Mouse (Mus musculus): Measurements from ENCODE around the gene Adgrb3. TPM values are rescaled to one million over a fixed set of nuclear protein-coding genes. Genes with fewer than 3 reads are reported as not detected.

Gene Adgrb3
- polyA plus RNA-seq, 1 experiment from 2014 or later: 40.0 TPM

- no peak for DNase-seq (ENCODE audit: low spot score)
- 66% methylated on average over 5 of the region's 5 CpGs for WGBS
- H3K4me3 ChIP-seq (ENCODE audit: low read depth, low read length): no peak overlapping the region
- no peaks in the 10 kb centered on the region for H3K27me3 ChIP-seq (replicated peaks; ENCODE audit: control insufficient read depth, insufficient read depth, low read length)
- no peak for ATAC-seq
- H3K27ac ChIP-seq (ENCODE audit: low read depth, low read length): no peak overlapping the region
- H3K36me3 ChIP-seq (ENCODE audit: control insufficient read depth, insufficient read depth, low read length): no peaks in the 10 kb centered on the region; the same call in 1 of the 2 replicates
- H3K9ac ChIP-seq (ENCODE audit: low read length): no peak overlapping the region
- H3K9me3 ChIP-seq (replicated peaks; ENCODE audit: control insufficient read depth, low read length): no peaks in the 10 kb centered on the region
- no peaks in the 10 kb centered on the region for H3K4me1 ChIP-seq (ENCODE audit: control insufficient read depth, insufficient read depth, low read length)
- no peak overlapping the region for H3K4me2 ChIP-seq (ENCODE audit: low read length)
These were observed 753.6 kb downstream of the Adgrb3 start for GRCm38 (mm10) chr1:25075952-25076351.

GRCm38 (mm10) chr1:25063964-25064363 is 765.5 kb downstream of the Adgrb3 start:
- Histone ChIP-seq H3K4me1 (ENCODE audit: control insufficient read depth, insufficient read depth, low read length) (no peaks in the 10 kb centered on the region), H3K36me3 (ENCODE audit: control insufficient read depth, insufficient read depth, low read length) (0 out of 2 replicates have a peak, but pooled peaks cover 5% of the 10 kb centered on the region), H3K9me3 (replicated peaks; ENCODE audit: control insufficient read depth, low read length) (no peaks in the 10 kb centered on the region), H3K9ac (ENCODE audit: low read length) (no peak overlapping the region), H3K4me3 (ENCODE audit: low read depth, low read length) (no peak overlapping the region), H3K27ac (ENCODE audit: low read depth, low read length) (no peak overlapping the region), H3K27me3 (replicated peaks; ENCODE audit: control insufficient read depth, insufficient read depth, low read length) (no peaks in the 10 kb centered on the region), H3K4me2 (ENCODE audit: low read length) (no peak overlapping the region)
- DNase-seq (ENCODE audit: low spot score): no peak
- no peak for ATAC-seq
- whole genome bisulfite sequencing: 38% methylated on average over 6 of the region's 6 CpGs

GRCm38 (mm10) chr1:25060935-25061334 is 768.6 kb downstream of the Adgrb3 start:
- Histone ChIP-seq H3K36me3 (ENCODE audit: control insufficient read depth, insufficient read depth, low read length) (no peaks in the 10 kb centered on the region), H3K27me3 (replicated peaks; ENCODE audit: control insufficient read depth, insufficient read depth, low read length) (no peaks in the 10 kb centered on the region), H3K4me1 (ENCODE audit: control insufficient read depth, insufficient read depth, low read length) (peaks cover 2% of the 10 kb centered on the region; the same call in 1 of the 2 replicates), H3K9me3 (replicated peaks; ENCODE audit: control insufficient read depth, low read length) (no peaks in the 10 kb centered on the region), H3K4me2 (ENCODE audit: low read length) (no peak overlapping the region), H3K9ac (ENCODE audit: low read length) (no peak overlapping the region), H3K27ac (ENCODE audit: low read depth, low read length) (no peak overlapping the region), H3K4me3 (ENCODE audit: low read depth, low read length) (no peak overlapping the region)
- WGBS: 83% methylated on average over 3 of the region's 3 CpGs
- no peak for DNase-seq (ENCODE audit: low spot score)
- no peak for ATAC-seq

GRCm38 (mm10) chr1:25060191-25060590 is 769.3 kb downstream of the Adgrb3 start:
- peak; percentile 32; the same call in 1 of the 2 replicates for ATAC-seq
- Histone ChIP-seq H3K27ac (ENCODE audit: low read depth, low read length) (no peak overlapping the region), H3K4me2 (ENCODE audit: low read length) (no peak overlapping the region), H3K36me3 (ENCODE audit: control insufficient read depth, insufficient read depth, low read length) (no peaks in the 10 kb centered on the region), H3K27me3 (replicated peaks; ENCODE audit: control insufficient read depth, insufficient read depth, low read length) (no peaks in the 10 kb centered on the region), H3K4me3 (ENCODE audit: low read depth, low read length) (no peak overlapping the region), H3K4me1 (ENCODE audit: control insufficient read depth, insufficient read depth, low read length) (peaks cover 2% of the 10 kb centered on the region; the same call in 1 of the 2 replicates), H3K9ac (ENCODE audit: low read length) (no peak overlapping the region), H3K9me3 (replicated peaks; ENCODE audit: control insufficient read depth, low read length) (no peaks in the 10 kb centered on the region)
- 91% methylated on average over 6 of the region's 6 CpGs for WGBS
- DNase-seq (ENCODE audit: low spot score): peak; percentile 34

GRCm38 (mm10) chr1:25057656-25058055 is 771.9 kb downstream of the Adgrb3 start:
- Histone ChIP-seq H3K27ac (ENCODE audit: low read depth, low read length) (no peak overlapping the region), H3K4me3 (ENCODE audit: low read depth, low read length) (no peak overlapping the region), H3K4me1 (ENCODE audit: control insufficient read depth, insufficient read depth, low read length) (peaks cover 2% of the 10 kb centered on the region; the same call in 1 of the 2 replicates), H3K4me2 (ENCODE audit: low read length) (no peak overlapping the region), H3K9ac (ENCODE audit: low read length) (no peak overlapping the region), H3K27me3 (replicated peaks; ENCODE audit: control insufficient read depth, insufficient read depth, low read length) (no peaks in the 10 kb centered on the region), H3K36me3 (ENCODE audit: control insufficient read depth, insufficient read depth, low read length) (no peaks in the 10 kb centered on the region), H3K9me3 (replicated peaks; ENCODE audit: control insufficient read depth, low read length) (no peaks in the 10 kb centered on the region)
- ATAC-seq (no peak), DNase-seq (ENCODE audit: low spot score) (peak; percentile 31)
- 59% methylated on average over 2 of the region's 2 CpGs for WGBS

- Histone ChIP-seq H3K27ac (ENCODE audit: low read depth, low read length) (no peak overlapping the region), H3K4me1 (ENCODE audit: control insufficient read depth, insufficient read depth, low read length) (peaks cover 2% of the 10 kb centered on the region; the same call in 1 of the 2 replicates), H3K9ac (ENCODE audit: low read length) (no peak overlapping the region), H3K4me3 (ENCODE audit: low read depth, low read length) (no peak overlapping the region), H3K9me3 (replicated peaks; ENCODE audit: control insufficient read depth, low read length) (no peaks in the 10 kb centered on the region), H3K4me2 (ENCODE audit: low read length) (no peak overlapping the region), H3K27me3 (replicated peaks; ENCODE audit: control insufficient read depth, insufficient read depth, low read length) (no peaks in the 10 kb centered on the region), H3K36me3 (ENCODE audit: control insufficient read depth, insufficient read depth, low read length) (no peaks in the 10 kb centered on the region)
- DNase-seq (ENCODE audit: low spot score) (peak; percentile 25), ATAC-seq (peak; percentile 40; the same call in 1 of the 2 replicates)
- 83% methylated on average over 6 of the region's 6 CpGs for WGBS
These were observed 772.3 kb downstream of the Adgrb3 start for GRCm38 (mm10) chr1:25057212-25057611.

GRCm38 (mm10) chr1:25042091-25042490 is 787.4 kb downstream of the Adgrb3 start:
- H3K9me3 ChIP-seq (replicated peaks; ENCODE audit: control insufficient read depth, low read length): no peaks in the 10 kb centered on the region
- no peak overlapping the region for H3K4me2 ChIP-seq (ENCODE audit: low read length)
- WGBS: 77% methylated on average over 4 of the region's 4 CpGs
- H3K36me3 ChIP-seq (ENCODE audit: control insufficient read depth, insufficient read depth, low read length): no peaks in the 10 kb centered on the region
- H3K9ac ChIP-seq (ENCODE audit: low read length): no peak overlapping the region
- no peaks in the 10 kb centered on the region for H3K4me1 ChIP-seq (ENCODE audit: control insufficient read depth, insufficient read depth, low read length)
- ATAC-seq: no peak
- no peaks in the 10 kb centered on the region for H3K27me3 ChIP-seq (replicated peaks; ENCODE audit: control insufficient read depth, insufficient read depth, low read length)
- no peak for DNase-seq (ENCODE audit: low spot score)
- H3K27ac ChIP-seq (ENCODE audit: low read depth, low read length): no peak overlapping the region
- H3K4me3 ChIP-seq (ENCODE audit: low read depth, low read length): no peak overlapping the region

GRCm38 (mm10) chr1:25034161-25034560 is 795.3 kb downstream of the Adgrb3 start:
- peak; percentile 15 for DNase-seq (ENCODE audit: low spot score)
- Histone ChIP-seq H3K9me3 (replicated peaks; ENCODE audit: control insufficient read depth, low read length) (no peaks in the 10 kb centered on the region), H3K36me3 (ENCODE audit: control insufficient read depth, insufficient read depth, low read length) (no peaks in the 10 kb centered on the region), H3K27me3 (replicated peaks; ENCODE audit: control insufficient read depth, insufficient read depth, low read length) (no peaks in the 10 kb centered on the region), H3K4me2 (ENCODE audit: low read length) (peak overlapping the region; percentile 23; the same call in 1 of the 2 replicates), H3K9ac (ENCODE audit: low read length) (no peak overlapping the region), H3K27ac (ENCODE audit: low read depth, low read length) (no peak overlapping the region), H3K4me3 (ENCODE audit: low read depth, low read length) (no peak overlapping the region), H3K4me1 (ENCODE audit: control insufficient read depth, insufficient read depth, low read length) (no peaks in the 10 kb centered on the region)
- peak; percentile 60; the same call in 1 of the 2 replicates for ATAC-seq
- 38% methylated on average over 10 of the region's 10 CpGs for WGBS

- no peak overlapping the region for H3K4me3 ChIP-seq (ENCODE audit: low read depth, low read length)
- DNase-seq (ENCODE audit: low spot score) (peak; percentile 90), ATAC-seq (peak; percentile 97)
- no peaks in the 10 kb centered on the region for H3K4me1 ChIP-seq (ENCODE audit: control insufficient read depth, insufficient read depth, low read length)
- no peak overlapping the region for H3K9ac ChIP-seq (ENCODE audit: low read length)
- H3K27ac ChIP-seq (ENCODE audit: low read depth, low read length): no peak overlapping the region
- 36% methylated on average over 8 of the region's 8 CpGs for WGBS
- H3K9me3 ChIP-seq (replicated peaks; ENCODE audit: control insufficient read depth, low read length): no peaks in the 10 kb centered on the region
- H3K36me3 ChIP-seq (ENCODE audit: control insufficient read depth, insufficient read depth, low read length): no peaks in the 10 kb centered on the region
- H3K27me3 ChIP-seq (replicated peaks; ENCODE audit: control insufficient read depth, insufficient read depth, low read length): no peaks in the 10 kb centered on the region
- peak overlapping the region; percentile 23 for H3K4me2 ChIP-seq (ENCODE audit: low read length)
These were observed 796.1 kb downstream of the Adgrb3 start for GRCm38 (mm10) chr1:25033155-25034095.

All from forebrain, embryonic 14.5 days (tissue).